Mouse (Mus musculus): Measurements from ENCODE around the gene Clcf1.

Gene Clcf1

GRCm38 (mm10) chr19:4193129-4193528 lies 20.9 kb upstream of the Clcf1 start:
- no peak for DNase-seq (ENCODE audit: extremely low spot score)

GRCm38 (mm10) chr19:4194021-4194724 lies 19.9 kb upstream of the Clcf1 start:
- DNase-seq (ENCODE audit: extremely low spot score) = no peak

- no peak for DNase-seq (ENCODE audit: extremely low spot score)
These were observed 19.0 kb upstream of the Clcf1 start for GRCm38 (mm10) chr19:4194776-4195650.

GRCm38 (mm10) chr19:4196048-4196447 lies 18.0 kb upstream of the Clcf1 start:
- no peak for DNase-seq (ENCODE audit: extremely low spot score)

GRCm38 (mm10) chr19:4196548-4196947 lies 17.5 kb upstream of the Clcf1 start:
- no peak for DNase-seq (ENCODE audit: extremely low spot score)

- no peak for DNase-seq (ENCODE audit: extremely low spot score)
These were observed 16.9 kb upstream of the Clcf1 start for GRCm38 (mm10) chr19:4197180-4197579.

GRCm38 (mm10) chr19:4201291-4201909 lies 12.6 kb upstream of the Clcf1 start, which contains the start of gene Rad9a:
Gene Rad9a (minus strand): TSS chr19:4201662.
- peak; percentile 93 for DNase-seq (ENCODE audit: extremely low spot score)

GRCm38 (mm10) chr19:4202149-4202548 lies 11.9 kb upstream of the Clcf1 start:
- no peak for DNase-seq (ENCODE audit: extremely low spot score)

GRCm38 (mm10) chr19:4203148-4203547 lies 10.9 kb upstream of the Clcf1 start:
- no peak for DNase-seq (ENCODE audit: extremely low spot score)

GRCm38 (mm10) chr19:4203604-4204326 lies 10.3 kb upstream of the Clcf1 start:
- no peak for DNase-seq (ENCODE audit: extremely low spot score)

- no peak for DNase-seq (ENCODE audit: extremely low spot score)
These were observed 9.1 kb upstream of the Clcf1 start for GRCm38 (mm10) chr19:4204889-4205288.

GRCm38 (mm10) chr19:4206971-4207370 lies 7.1 kb upstream of the Clcf1 start:
- peak; percentile 79 for DNase-seq (ENCODE audit: extremely low spot score)

GRCm38 (mm10) chr19:4208563-4208962 lies 5.5 kb upstream of the Clcf1 start:
- DNase-seq (ENCODE audit: extremely low spot score) = no peak

GRCm38 (mm10) chr19:4211891-4212588 lies 2.0 kb upstream of the Clcf1 start:
- DNase-seq (ENCODE audit: extremely low spot score) = no peak

- no peak for DNase-seq (ENCODE audit: extremely low spot score)
These were observed 489 bp upstream of the Clcf1 start for GRCm38 (mm10) chr19:4213524-4213974.

GRCm38 (mm10) chr19:4214771-4215450 lies 873 bp downstream of the Clcf1 start:
- DNase-seq (ENCODE audit: extremely low spot score) = peak; percentile 66

GRCm38 (mm10) chr19:4215451-4215840 lies 1.4 kb downstream of the Clcf1 start:
- no peak for DNase-seq (ENCODE audit: extremely low spot score)

- peak; percentile 59 for DNase-seq (ENCODE audit: extremely low spot score)
These were observed 2.1 kb downstream of the Clcf1 start for GRCm38 (mm10) chr19:4216041-4216685.

GRCm38 (mm10) chr19:4217140-4217539 lies 3.1 kb downstream of the Clcf1 start:
- no peak for DNase-seq (ENCODE audit: extremely low spot score)

- DNase-seq (ENCODE audit: extremely low spot score) = no peak
These were observed 3.8 kb downstream of the Clcf1 start for GRCm38 (mm10) chr19:4217855-4218254.

All from embryo, embryonic 9.5 days (tissue).